Mouse (Mus musculus): Measurements from ENCODE around the gene Rapgef5. TPM values are rescaled to one million over a fixed set of nuclear protein-coding genes. Genes with fewer than 3 reads are reported as not detected.
A peak's percentile ranks its signal among the peaks of the same experiment; 100 is the strongest.

The Rapgef5 gene
- total RNA-seq, 2 experiments from 2014 or later = 151 to 174 TPM

GRCm38 (mm10) chr12:117666391-117666790 lies 150.1 kb downstream of the Rapgef5 start:
- DNase-seq (ENCODE audit: low spot score in 2 of 2) = no peak

- DNase-seq (ENCODE audit: low spot score in 2 of 2) = no peak
These were observed 153.5 kb downstream of the Rapgef5 start for GRCm38 (mm10) chr12:117669610-117670400.

GRCm38 (mm10) chr12:117673188-117673587 lies 156.9 kb downstream of the Rapgef5 start:
- DNase-seq (ENCODE audit: low spot score in 2 of 2) = no peak

- no peak for DNase-seq (ENCODE audit: low spot score in 2 of 2)
These were observed 158.2 kb downstream of the Rapgef5 start for GRCm38 (mm10) chr12:117674511-117674910.

- no peak for DNase-seq (ENCODE audit: low spot score in 2 of 2)
These were observed 160.0 kb downstream of the Rapgef5 start for GRCm38 (mm10) chr12:117676265-117676664.

GRCm38 (mm10) chr12:117678916-117679315 lies 162.6 kb downstream of the Rapgef5 start:
- no peak for DNase-seq (ENCODE audit: low spot score in 2 of 2)

- no peak for DNase-seq (ENCODE audit: low spot score in 2 of 2)
These were observed 163.5 kb downstream of the Rapgef5 start for GRCm38 (mm10) chr12:117679795-117680194.

GRCm38 (mm10) chr12:117681273-117681672 lies 165.0 kb downstream of the Rapgef5 start:
- no peak for DNase-seq (ENCODE audit: low spot score in 2 of 2)

- DNase-seq (ENCODE audit: low spot score in 2 of 2) = no peak
These were observed 167.1 kb downstream of the Rapgef5 start for GRCm38 (mm10) chr12:117683377-117683776.

GRCm38 (mm10) chr12:117683984-117684383 lies 167.7 kb downstream of the Rapgef5 start:
- DNase-seq (ENCODE audit: low spot score in 2 of 2) = no peak

- no peak for DNase-seq (ENCODE audit: low spot score in 2 of 2)
These were observed 168.5 kb downstream of the Rapgef5 start for GRCm38 (mm10) chr12:117684788-117685187.

- no peak for DNase-seq (ENCODE audit: low spot score in 2 of 2)
These were observed 169.1 kb downstream of the Rapgef5 start for GRCm38 (mm10) chr12:117685336-117685735.

- DNase-seq (ENCODE audit: low spot score in 2 of 2) = no peak
These were observed 170.5 kb downstream of the Rapgef5 start for GRCm38 (mm10) chr12:117686732-117687131.

- DNase-seq (ENCODE audit: low spot score in 2 of 2) = peak; percentile 62 to 73
These were observed 172.6 kb downstream of the Rapgef5 start for GRCm38 (mm10) chr12:117688655-117689548.

GRCm38 (mm10) chr12:117691336-117691735 lies 175.1 kb downstream of the Rapgef5 start:
- no peak for DNase-seq (ENCODE audit: low spot score in 2 of 2)

- no peak for DNase-seq (ENCODE audit: low spot score in 2 of 2)
These were observed 176.5 kb downstream of the Rapgef5 start for GRCm38 (mm10) chr12:117692775-117693174.

GRCm38 (mm10) chr12:117699950-117700665 lies 183.8 kb downstream of the Rapgef5 start:
- no peak for DNase-seq (ENCODE audit: low spot score in 2 of 2)

GRCm38 (mm10) chr12:117700927-117701326 lies 184.6 kb downstream of the Rapgef5 start:
- no peak for DNase-seq (ENCODE audit: low spot score in 2 of 2)

GRCm38 (mm10) chr12:117702291-117702690 lies 186.0 kb downstream of the Rapgef5 start:
- no peak for DNase-seq (ENCODE audit: low spot score in 2 of 2)

GRCm38 (mm10) chr12:117702928-117703327 lies 186.6 kb downstream of the Rapgef5 start:
- no peak for DNase-seq (ENCODE audit: low spot score in 2 of 2)

GRCm38 (mm10) chr12:117703413-117703812 lies 187.1 kb downstream of the Rapgef5 start:
- DNase-seq (ENCODE audit: low spot score in 2 of 2) = no peak
